Mouse (Mus musculus) ES-Bruce4 (cell line): ENCODE measurements around the gene Zranb3. TPM values are rescaled to one million over a fixed set of nuclear protein-coding genes. Genes with fewer than 3 reads are reported as not detected.

Experiments used
- H3K27ac ChIP-seq: 2 replicates; pipeline ENCODE4 v1.5.1; 2012; ENCODE audit warnings: low read length, inconsistent platforms; ENCODE audit not compliant: insufficient read depth
- H3K27me3 ChIP-seq: 2 replicates; pipeline ENCODE4 v1.6.1; 2012; ENCODE audit warnings: mild to moderate bottlenecking, low read length, inconsistent platforms; ENCODE audit not compliant: control insufficient read depth, poor library complexity, insufficient read depth, severe bottlenecking
- H3K36me3 ChIP-seq: 2 replicates; pipeline ENCODE4 v1.6.1; 2012; ENCODE audit warnings: inconsistent platforms, mild to moderate bottlenecking, low read length, moderate library complexity; ENCODE audit not compliant: control insufficient read depth, poor library complexity, insufficient read depth, severe bottlenecking
- H3K4me1 ChIP-seq: one replicate; pipeline ENCODE4 v1.8.1; 2011; ENCODE audit warnings: low read length; ENCODE audit not compliant: control insufficient read depth, insufficient read depth
- H3K4me3 ChIP-seq: 2 replicates; pipeline ENCODE4 v1.5.1; 2011; ENCODE audit warnings: low read depth, mild to moderate bottlenecking, low read length
- H3K9ac ChIP-seq: 2 replicates; pipeline ENCODE4 v1.6.1; 2012; ENCODE audit warnings: low read depth, mild to moderate bottlenecking, inconsistent platforms; ENCODE audit not compliant: poor library complexity, severe bottlenecking
- H3K9me3 ChIP-seq: replicated peaks from 2 replicates; pipeline ENCODE4 v1.6.1; 2012; ENCODE audit warnings: mild to moderate bottlenecking, low read length, inconsistent platforms; ENCODE audit not compliant: control insufficient read depth, poor library complexity, insufficient read depth, severe bottlenecking
- CTCF ChIP-seq: IDR thresholded peaks from one replicate; pipeline ENCODE4 v1.8.1; 2011; ENCODE audit warnings: low read depth, low read length
- EP300 ChIP-seq: IDR thresholded peaks from 2 replicates; pipeline ENCODE4 v1.6.1; 2011; ENCODE audit warnings: low read depth, low read length; ENCODE audit not compliant: insufficient read depth
- POLR2A ChIP-seq: IDR thresholded peaks from one replicate; pipeline ENCODE4 v1.8.1; 2011; ENCODE audit warnings: low read length; ENCODE audit not compliant: insufficient read depth
- polyA plus RNA-seq: library from polyadenylated mRNA; stranded (reverse); fragments of >200 nt; gene quantifications from 2 replicates; pipeline ENCODE4 v1.2.4, GENCODE M21; 2011; ENCODE audit warnings: low read depth; ENCODE audit not compliant: missing spikeins, insufficient read depth, insufficient read length

Zranb3 gene
- polyA plus RNA-seq, 1 experiment, result 55.7 TPM

DNA sequence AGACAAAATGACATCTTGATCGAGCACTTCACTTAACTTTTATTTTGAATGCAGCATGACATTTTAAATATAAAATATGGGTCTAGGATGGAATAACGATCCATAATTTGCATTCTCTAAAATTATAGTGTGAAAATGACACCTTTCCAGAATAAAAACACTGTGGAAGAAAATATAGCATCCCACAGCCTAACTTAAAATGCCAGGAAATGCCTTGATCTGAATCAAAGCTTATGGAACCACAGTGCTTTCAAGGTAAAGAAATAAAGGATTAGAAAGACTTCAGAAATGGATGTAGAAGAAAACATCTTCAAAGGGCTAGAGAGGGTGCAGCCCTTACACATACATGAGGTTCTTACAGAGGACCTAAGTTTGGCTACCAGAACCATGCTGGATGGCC is 71.3 kb downstream of the Zranb3 start:
- Histone ChIP-seq H3K36me3 (no peaks in the 10 kb centered on the region), H3K4me3 (no peak overlapping the region), H3K4me1 (no peaks in the 10 kb centered on the region), H3K27ac (no peak overlapping the region), H3K27me3 (no peaks in the 10 kb centered on the region), H3K9ac (no peak overlapping the region), H3K9me3 (no peaks in the 10 kb centered on the region)
- TF ChIP-seq POLR2A (no peak), CTCF (no peak), EP300 (no peak)

DNA sequence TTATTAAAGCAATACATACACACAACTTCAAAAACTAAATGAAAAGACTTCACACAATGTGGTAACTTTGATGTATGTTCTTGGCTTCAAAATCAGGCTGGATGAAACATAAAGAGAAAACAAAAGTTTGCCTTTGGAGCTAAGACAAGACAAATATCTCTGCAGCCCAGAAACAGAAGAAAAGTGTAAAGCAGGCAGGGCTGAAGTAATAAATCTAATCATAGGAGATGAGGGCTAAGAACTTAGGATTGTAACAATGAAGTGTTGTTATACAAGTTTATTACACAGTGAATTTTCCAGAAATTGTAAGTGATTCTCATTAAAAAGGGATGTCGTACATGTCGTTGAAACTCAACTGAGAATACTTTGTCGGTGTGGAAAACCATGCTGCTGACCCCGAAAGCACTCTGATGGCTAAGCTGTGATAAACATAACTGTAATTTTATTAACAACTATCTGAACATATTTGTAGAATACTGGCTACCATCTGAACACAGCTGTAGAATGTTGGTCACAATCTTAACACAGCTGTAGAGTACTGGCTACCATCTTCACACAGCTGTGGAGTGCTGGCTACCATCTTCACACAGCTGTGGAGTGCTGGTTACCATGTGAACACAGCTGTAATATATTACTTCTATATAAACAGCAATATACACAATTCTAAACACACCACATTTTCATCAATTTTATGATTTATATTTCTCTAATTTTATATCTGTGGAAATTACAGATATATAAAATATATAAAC is 78.3 kb downstream of the Zranb3 start:
- Histone ChIP-seq H3K36me3 (no peaks in the 10 kb centered on the region), H3K27ac (no peak overlapping the region), H3K27me3 (no peaks in the 10 kb centered on the region), H3K9ac (no peak overlapping the region), H3K9me3 (no peaks in the 10 kb centered on the region), H3K4me3 (no peak overlapping the region), H3K4me1 (no peaks in the 10 kb centered on the region)
- TF ChIP-seq EP300 (no peak), POLR2A (no peak), CTCF (no peak)

DNA sequence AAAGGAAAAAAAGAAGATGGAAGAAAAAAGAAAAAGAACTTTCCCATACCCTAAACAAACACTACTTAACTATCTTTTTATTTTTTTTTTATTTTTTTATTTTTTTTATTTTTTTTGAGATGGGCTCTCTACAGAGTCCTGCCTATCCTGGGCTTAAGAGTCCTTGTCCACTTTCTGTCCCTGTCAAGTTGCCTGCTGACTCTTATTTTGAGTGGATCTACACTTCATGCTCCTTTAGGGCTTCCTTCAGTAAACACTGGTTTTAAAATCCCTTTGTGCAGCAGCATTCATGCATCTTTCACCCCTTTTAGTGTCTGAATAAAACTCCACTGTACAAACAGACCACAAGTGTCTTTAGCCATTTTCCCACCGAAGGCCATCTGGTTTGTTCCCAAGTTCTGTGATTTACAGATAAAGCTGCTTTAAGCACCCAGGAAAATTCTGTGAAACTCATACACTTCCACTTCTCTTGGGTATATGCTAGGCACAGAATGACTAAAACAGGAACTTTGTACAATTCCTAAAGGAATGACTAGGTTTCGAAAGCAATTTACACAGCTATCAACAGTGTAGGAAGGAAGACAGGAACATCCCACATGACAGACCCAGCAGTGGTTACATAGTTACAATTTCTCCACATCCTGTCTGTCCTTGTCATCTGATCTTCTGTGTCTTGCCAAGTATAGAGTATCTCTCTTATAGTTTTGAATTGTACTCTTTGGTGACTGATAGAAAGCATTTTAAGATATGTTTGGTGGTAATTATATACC is 82.7 kb downstream of the Zranb3 start:
- no peak for TF ChIP-seq CTCF
- no peak for TF ChIP-seq POLR2A
- no peak for TF ChIP-seq EP300
- H3K27me3 ChIP-seq, result no peaks in the 10 kb centered on the region
- H3K9ac ChIP-seq, result no peak overlapping the region
- no peak overlapping the region for H3K27ac ChIP-seq
- H3K36me3 ChIP-seq, result no peaks in the 10 kb centered on the region
- no peaks in the 10 kb centered on the region for H3K9me3 ChIP-seq
- no peaks in the 10 kb centered on the region for H3K4me1 ChIP-seq
- no peak overlapping the region for H3K4me3 ChIP-seq

DNA sequence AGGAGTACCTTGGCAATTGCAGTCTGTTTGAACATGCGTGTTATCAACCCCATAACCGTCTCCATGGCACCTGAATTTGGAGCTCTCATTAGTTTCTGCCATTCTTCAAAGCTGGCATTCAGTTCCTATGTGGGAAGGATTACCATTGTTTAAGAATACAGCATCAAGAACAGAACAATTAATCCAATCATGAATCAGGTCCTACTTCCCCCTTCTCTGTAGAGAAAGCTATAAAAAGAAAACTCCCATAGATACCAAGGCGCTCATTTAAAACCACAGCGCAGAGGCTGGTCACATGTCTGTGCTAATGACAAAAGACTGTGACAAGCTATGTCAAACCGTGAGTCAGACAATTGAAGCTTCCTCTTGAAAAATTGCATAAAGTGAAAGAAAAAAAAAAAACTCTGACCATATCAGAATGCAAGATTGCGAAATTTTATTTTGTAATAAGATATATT is 86.8 kb downstream of the Zranb3 start:
- H3K9me3 ChIP-seq, result no peaks in the 10 kb centered on the region
- no peak overlapping the region for H3K27ac ChIP-seq
- no peak overlapping the region for H3K9ac ChIP-seq
- H3K4me1 ChIP-seq, result no peaks in the 10 kb centered on the region
- TF ChIP-seq EP300, result no peak
- TF ChIP-seq POLR2A, result no peak
- TF ChIP-seq CTCF, result no peak
- no peaks in the 10 kb centered on the region for H3K27me3 ChIP-seq
- H3K36me3 ChIP-seq, result no peaks in the 10 kb centered on the region
- H3K4me3 ChIP-seq, result no peak overlapping the region

DNA sequence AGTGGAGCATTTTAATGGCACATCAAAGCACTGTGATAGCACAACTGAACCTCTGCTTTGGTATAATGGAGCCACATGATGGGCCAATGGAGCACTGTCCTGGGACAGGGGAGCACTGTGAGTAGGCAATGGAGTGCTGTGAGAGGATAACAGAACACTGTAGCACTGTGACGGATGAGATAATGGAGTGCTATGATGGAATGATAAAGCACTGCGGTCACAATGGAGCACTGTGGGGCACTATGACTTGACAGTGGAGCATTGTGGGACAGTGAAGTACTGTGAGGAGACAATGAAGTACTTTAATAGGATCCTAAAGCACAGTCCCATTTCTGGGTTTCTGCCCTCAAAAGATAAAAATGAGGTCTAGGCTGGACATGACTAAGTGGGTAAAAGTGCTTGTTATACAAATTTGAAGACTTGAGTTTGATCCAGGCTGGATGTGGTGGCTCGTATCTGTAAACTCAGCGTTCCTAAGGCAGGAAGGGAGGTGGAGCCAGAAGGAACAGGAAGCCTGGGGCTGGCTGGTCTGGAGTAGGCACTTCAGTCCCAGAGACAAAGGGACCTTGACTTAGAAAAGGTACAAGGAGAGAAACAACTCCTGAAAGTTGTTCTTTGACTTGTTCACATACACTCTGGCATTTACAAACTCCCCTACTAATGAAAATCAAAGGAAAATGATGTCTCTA is 89.0 kb downstream of the Zranb3 start:
- no peak overlapping the region for H3K9ac ChIP-seq
- no peaks in the 10 kb centered on the region for H3K27me3 ChIP-seq
- H3K4me1 ChIP-seq, result no peaks in the 10 kb centered on the region
- no peak overlapping the region for H3K27ac ChIP-seq
- TF ChIP-seq POLR2A (no peak), CTCF (no peak), EP300 (no peak)
- no peaks in the 10 kb centered on the region; the same call in 1 of the 2 replicates for H3K36me3 ChIP-seq
- no peaks in the 10 kb centered on the region; the same call in 1 of the 2 replicates for H3K9me3 ChIP-seq
- H3K4me3 ChIP-seq, result no peak overlapping the region
